Mouse (Mus musculus) small intestine, adult 10 weeks (tissue): Measurements from ENCODE around the gene Vps4b. TPM values are rescaled to one million over a fixed set of nuclear protein-coding genes. Genes with fewer than 3 reads are reported as not detected.

ENCODE experiments used
- polyA plus RNA-seq: library from polyadenylated mRNA; stranded (reverse); fragments of 350-450 nt; fragmentation: Illumina TruSeq; extraction: RNeasy Lipid Tissue Mini Kit (QIAGEN cat#74804); gene quantifications from one replicate; pipeline ENCODE4 v1.2.3, GENCODE M21; 2014; ENCODE audit warnings: low replicate concordance

Gene Vps4b
- 168 TPM for polyA plus RNA-seq

DNA sequence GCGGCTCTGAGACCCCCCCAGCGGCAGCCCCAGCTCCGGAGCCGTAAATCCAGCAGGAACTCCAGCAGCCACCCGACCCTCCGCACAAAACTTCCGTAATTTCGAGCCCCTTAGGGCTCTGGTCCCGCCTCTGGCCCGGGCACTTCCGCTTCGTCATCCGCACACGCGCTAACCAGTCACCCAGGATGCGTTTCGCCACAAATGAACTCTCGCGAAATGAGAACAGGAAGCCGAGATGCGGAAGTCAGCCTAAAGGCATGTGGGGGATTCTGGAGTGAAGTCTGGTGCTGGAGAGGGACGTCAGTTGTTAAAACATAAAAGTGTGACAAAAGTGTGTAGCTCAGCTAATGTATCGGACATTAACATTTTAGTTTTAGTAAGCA, at the start of gene Vps4b:
Gene Vps4b, minus strand, starts transcription at position 187 of the 383 bp plus-strand sequence.

GRCm38 (mm10) chr1:106759572-106760435, 36.7 kb downstream of the Vps4b start, which contains the start of gene Kdsr:
Gene Kdsr, minus strand, starts transcription at chr1:106759727.

Other genes starting within 250 kb of the Vps4b start
- gene Bcl2, start 82.5 kb downstream of the Vps4b start, polyA plus RNA-seq, result 5.7 TPM
- 12.7 TPM for gene Kdsr, start 37.0 kb downstream of the Vps4b start, polyA plus RNA-seq
- gene Serpinb5, start 64.4 kb upstream of the Vps4b start, polyA plus RNA-seq, result 6.2 TPM
- not detected for gene Serpinb12, start 137.7 kb upstream of the Vps4b start, polyA plus RNA-seq
- not detected for gene Serpinb13, start 184.3 kb upstream of the Vps4b start, polyA plus RNA-seq